In the genomic region with DNA sequence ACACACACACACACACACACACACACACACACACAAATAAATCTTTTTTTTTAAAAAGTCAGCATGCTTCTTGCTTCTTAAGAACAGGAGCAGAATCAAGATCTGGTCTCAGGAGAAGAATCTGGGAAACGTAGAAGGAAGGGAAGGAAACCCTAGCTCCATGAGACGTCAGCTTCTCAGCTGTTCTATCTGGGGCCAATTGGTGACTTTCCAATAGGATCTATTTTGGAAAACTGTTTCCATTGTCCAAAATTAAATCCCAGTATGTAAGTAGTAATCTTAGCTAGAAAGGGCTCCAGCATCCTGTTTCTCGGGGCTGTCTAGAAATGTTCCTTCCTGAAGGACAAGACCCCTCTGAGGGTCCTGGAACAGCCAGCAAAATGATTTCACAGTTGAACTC, we compare ENCODE assay signal across 25 mouse cellular contexts.
DNase-seq lines count a peak whose midpoint lies in the region; TF ChIP-seq lines count a peak whose summit lies in the region.
"Had no signal": no experiment of that assay in that cellular context is flagged by ENCODE, and none has a peak within 500 bp of the region (broad histone marks: within the 10 kb centered on the region; RNA-seq: fewer than 3 reads in every experiment).

No protein-coding gene starts in this region.

- H3K27ac ChIP-seq in heart, embryonic 10.5 days: no peak overlapping the region
- no peak overlapping the region for H3K27ac ChIP-seq in heart, adult 2 months
- H3K27ac ChIP-seq: embryonic facial prominence, embryonic 12.5 days; forebrain, embryonic 12.5 days; forebrain, embryonic 15.5 days; heart, embryonic 15.5 days; hindbrain, embryonic 14.5 days; hindbrain, postnatal 0 days had no signal

- intact Hi-C loops in heart, postnatal 25 days (cut with DNase I): no loop called here
- intact Hi-C loops in heart, adult 2 months (cut with DNase I): no loop called here

- H3K4me1 ChIP-seq in heart, embryonic 10.5 days: no peaks in the 10 kb centered on the region
- H3K4me1 ChIP-seq in heart, adult 2 months (ENCODE audit: control insufficient read depth, insufficient read depth, low read length): no peaks in the 10 kb centered on the region; the same call in 1 of the 2 replicates
- H3K4me1 ChIP-seq: embryonic facial prominence, embryonic 12.5 days; forebrain, embryonic 12.5 days; forebrain, embryonic 15.5 days; heart, embryonic 15.5 days had no signal

- H3K9me3 ChIP-seq in heart, embryonic 10.5 days: no peaks in the 10 kb centered on the region
- H3K9me3 ChIP-seq: embryonic facial prominence, embryonic 12.5 days; forebrain, embryonic 12.5 days; forebrain, embryonic 15.5 days; G1E; heart, embryonic 15.5 days had no signal

- no peak for TF ChIP-seq CTCF in heart, adult 2 months (IDR thresholded peaks at IDR 0.05)

- H3K27me3 ChIP-seq in heart, embryonic 10.5 days (ENCODE audit: insufficient read depth, poor library complexity, severe bottlenecking): no peaks in the 10 kb centered on the region
- H3K27me3 ChIP-seq in heart, adult 2 months (ENCODE audit: control insufficient read depth, insufficient read depth, low read length): no peaks in the 10 kb centered on the region
- H3K27me3 ChIP-seq: CH12.LX; embryonic facial prominence, embryonic 12.5 days; forebrain, embryonic 12.5 days; forebrain, embryonic 15.5 days; heart, embryonic 15.5 days had no signal

- H3K79me2 ChIP-seq in heart, adult 2 months (replicated peaks; ENCODE audit: control insufficient read depth, insufficient read depth, low read length): no peaks in the 10 kb centered on the region

- no peak overlapping the region for H3K4me3 ChIP-seq in heart, embryonic 10.5 days
- no peak overlapping the region for H3K4me3 ChIP-seq in heart, adult 2 months
- H3K4me3 ChIP-seq: embryonic facial prominence, embryonic 12.5 days; erythroblast, embryonic 14.5 days; forebrain, embryonic 12.5 days; forebrain, embryonic 15.5 days; heart, embryonic 15.5 days had no signal

- DNase-seq in gastrocnemius, adult 18-20 months (ENCODE audit: low spot score): peak; percentile 73
- DNase-seq in gastrocnemius, postnatal 10 days: no peak
- DNase-seq in heart, adult 18-20 months: peak; percentile 37 to 50
- DNase-seq in heart, postnatal 25 days (ENCODE audit: low spot score): no peak
- peak; percentile 2 for DNase-seq in heart, embryonic 10.5 days (ENCODE audit: low spot score)
- no peak for DNase-seq in heart, adult 2 months
- DNase-seq in skeletal muscle tissue, adult 2 months (ENCODE audit: low read depth, low spot score): peak; percentile 64
- DNase-seq: adrenal gland, postnatal 10 days; adrenal gland, postnatal 36 days; B cell, adult 2 months; cerebellum, adult 18-20 months; cerebellum, adult 9-10 months; cerebellum, postnatal 14 days; gastrocnemius, postnatal 36 days; kidney, adult 18-20 months; kidney, adult 9 months had no signal

- H3K9ac ChIP-seq in heart, adult 2 months (ENCODE audit: low read depth, low read length): no peak overlapping the region
- H3K9ac ChIP-seq: embryonic facial prominence, embryonic 12.5 days; forebrain, embryonic 12.5 days; forebrain, embryonic 15.5 days; heart, embryonic 15.5 days; hindbrain, embryonic 14.5 days had no signal

- WGBS in heart, embryonic 10.5 days: 60% methylated on average over 3 of the region's 3 CpGs
- WGBS in heart, adult 2 months: 12% methylated on average over 3 of the region's 3 CpGs

- no peak for TF ChIP-seq POLR2A in heart, adult 2 months (IDR thresholded peaks at IDR 0.05; ENCODE audit: insufficient read depth, low read depth, low read length)

- TF ChIP-seq EP300 in heart, adult 2 months (IDR thresholded peaks at IDR 0.05; ENCODE audit: insufficient read depth, low read depth, low read length): no peak

- H3K36me3 ChIP-seq in heart, embryonic 10.5 days: no peaks in the 10 kb centered on the region
- no peaks in the 10 kb centered on the region for H3K36me3 ChIP-seq in heart, adult 2 months (ENCODE audit: control insufficient read depth, insufficient read depth, low read length)
- H3K36me3 ChIP-seq: embryonic facial prominence, embryonic 12.5 days; forebrain, embryonic 12.5 days; forebrain, embryonic 15.5 days; G1E; heart, embryonic 15.5 days had no signal

Comparison
In these comparisons a context has a peak if more than half of its experiments do, and no peak if none do; other contexts are left out.
1. DNase-seq: peak in gastrocnemius, adult 18-20 months (single experiment), heart, adult 18-20 months (2 of 2), heart, embryonic 10.5 days (single experiment) and skeletal muscle tissue, adult 2 months (single experiment); none in gastrocnemius, postnatal 10 days (single experiment), heart, postnatal 25 days (single experiment) and heart, adult 2 months (0 of 2).